Mouse (Mus musculus): ENCODE data around the gene Pigt.

DNA sequence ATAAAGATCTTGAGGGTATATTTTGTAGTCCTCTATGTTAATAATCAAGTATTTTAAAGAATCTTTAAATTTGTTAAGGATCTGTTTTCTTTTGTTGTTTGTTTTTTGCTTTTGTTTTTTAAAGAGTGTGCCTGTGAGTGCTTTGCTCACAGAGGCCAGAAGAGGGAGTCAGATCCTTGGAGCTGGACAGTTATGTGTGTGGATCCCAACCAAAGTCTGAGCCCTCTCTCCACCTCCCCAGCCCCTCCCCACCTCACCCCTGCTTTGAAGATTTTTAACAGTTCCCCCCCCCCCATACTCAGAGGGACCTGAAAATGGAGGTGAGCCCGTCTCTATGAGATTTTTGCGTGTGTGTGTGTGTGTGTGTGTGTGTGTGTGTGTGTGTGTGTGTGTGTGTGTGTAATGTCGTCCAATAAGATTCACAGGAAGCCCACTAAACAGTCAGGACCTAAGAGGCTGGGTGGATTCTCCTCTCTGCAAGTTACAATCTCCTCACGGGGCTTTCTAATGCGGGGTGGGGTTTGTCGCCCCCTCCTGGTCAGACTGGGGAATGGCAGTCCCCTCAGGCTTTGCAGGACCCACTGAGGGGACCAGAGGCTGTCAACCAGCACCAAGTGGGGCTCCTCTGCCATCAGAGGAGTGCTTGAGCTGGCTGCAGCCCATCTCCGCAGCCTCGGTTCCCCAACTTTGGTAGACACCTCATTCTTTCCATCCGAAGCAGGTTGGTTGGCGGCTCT lies 20.3 kb downstream of the Pigt start:
- TF ChIP-seq POLR2A (IDR thresholded peaks at IDR 0.05; ENCODE audit: extremely low read depth, insufficient read depth, low read length): no peak
- peak; percentile 61 for TF ChIP-seq CTCF (IDR thresholded peaks at IDR 0.05; ENCODE audit: extremely low read depth, insufficient read depth, low read length)

Measured in cortical plate, adult 2 months (tissue).